In genomic region chr6:3496210-3496609, GRCm38 (mm10) we compare ENCODE assay signal across 10 mouse cellular contexts. TPM values are rescaled to one million over a fixed set of nuclear protein-coding genes. Genes with fewer than 3 reads are reported as not detected.
DNase-seq lines count a peak whose midpoint lies in the region; ATAC-seq lines count a peak whose summit lies in the region.
"Had no signal": no experiment of that assay in that cellular context is flagged by ENCODE, and none has a peak within 500 bp of the region (broad histone marks: within the 10 kb centered on the region; RNA-seq: fewer than 3 reads in every experiment).

No protein-coding gene starts in this region.

- no peak overlapping the region for H3K9ac ChIP-seq in neural tube, embryonic 15.5 days (replicated peaks)
- H3K9ac ChIP-seq: midbrain, embryonic 12.5 days had no signal

- H3K9me3 ChIP-seq in neural tube, embryonic 15.5 days (replicated peaks), result no peaks in the 10 kb centered on the region
- H3K9me3 ChIP-seq: midbrain, embryonic 12.5 days had no signal

- WGBS in neural tube, embryonic 15.5 days, result 7% methylated on average over 2 of the region's 2 CpGs

- intact Hi-C loops in left cerebral cortex, postnatal 14 days (cut with DNase I), result loop anchor here (5.0 kb wide), 1 partner anchor 49 kb away; no protein-coding TSS in a partner anchor
- intact Hi-C loops in left cerebral cortex, postnatal 4 days (cut with DNase I), result no loop called here

- H3K36me3 ChIP-seq in neural tube, embryonic 15.5 days, result no peaks in the 10 kb centered on the region
- H3K36me3 ChIP-seq: midbrain, embryonic 12.5 days had no signal

- no peaks in the 10 kb centered on the region for H3K27me3 ChIP-seq in neural tube, embryonic 15.5 days (replicated peaks)
- H3K27me3 ChIP-seq: midbrain, embryonic 12.5 days had no signal

- peak; percentile 72 to 85 for DNase-seq in cerebellum, postnatal 10 days
- DNase-seq in cerebellum, postnatal 36 days, result no peak
- DNase-seq in left cerebral cortex, postnatal 14 days (ENCODE audit: low spot score in 2 of 2), result peak; percentile 70 to 77
- no peak for DNase-seq in left cerebral cortex, postnatal 4 days
- peak; percentile 12 to 43 for DNase-seq in CD8-positive naive resting alpha-beta T cell, adult 2 months (ENCODE audit: low read depth in 2 of 2, low spot score in 2 of 2)
- peak; percentile 85 for DNase-seq in embryo, embryonic 10 days (ENCODE audit: low spot score)
- peak; percentile 11 to 33 for DNase-seq in natural killer cell, adult 2 months (ENCODE audit: low spot score in 2 of 2)

- ATAC-seq in neural tube, embryonic 15.5 days (ENCODE audit: low FRiP score), result no peak

- H3K4me1 ChIP-seq in neural tube, embryonic 15.5 days, result peaks cover 15% of the 10 kb centered on the region

- H3K4me3 ChIP-seq in neural tube, embryonic 15.5 days (replicated peaks), result no peak overlapping the region
- H3K4me3 ChIP-seq: midbrain, embryonic 12.5 days had no signal

- no peak overlapping the region for H3K4me2 ChIP-seq in neural tube, embryonic 15.5 days
- H3K4me2 ChIP-seq: midbrain, embryonic 12.5 days had no signal

- no peak overlapping the region for H3K27ac ChIP-seq in neural tube, embryonic 15.5 days (replicated peaks)
- H3K27ac ChIP-seq: midbrain, embryonic 12.5 days had no signal

RNA-seq across cellular contexts. Expression of gene Hepacam2, which starts 1.9 kb away (rescaled TPM):
- total RNA-seq in left cerebral cortex, postnatal 14 days (2021), result under 1 TPM; 0.44 to 0.61 TPM
- total RNA-seq in left cerebral cortex, postnatal 4 days (2021), result under 1 TPM; 0.77 to 0.80 TPM
- polyA plus RNA-seq in neural tube, embryonic 15.5 days (2015; fragmentation: Nextera tagmentation; extraction: Ambion mirVana), result 1.00 and 2.3 TPM in 2 replicates
- total RNA-seq: hematopoietic stem cell, adult 5-6 weeks had no signal

RNA-seq across cellular contexts. Expression of gene Vps50, which starts 2.0 kb away (rescaled TPM):
- total RNA-seq in left cerebral cortex, postnatal 14 days (2021), result 10 to 100 TPM; 55.0 to 55.4 TPM
- total RNA-seq in left cerebral cortex, postnatal 4 days (2021), result 10 to 100 TPM; 61.2 to 61.5 TPM
- 48.4 and 55.1 TPM in 2 replicates for polyA plus RNA-seq in neural tube, embryonic 15.5 days (2015; fragmentation: Nextera tagmentation; extraction: Ambion mirVana)

Comparison
In these comparisons a context has a peak if more than half of its experiments do, and no peak if none do; other contexts are left out.
1. DNase-seq: peak in cerebellum, postnatal 10 days (2 of 2), left cerebral cortex, postnatal 14 days (2 of 2), CD8-positive naive resting alpha-beta T cell, adult 2 months (2 of 2), embryo, embryonic 10 days (single experiment) and natural killer cell, adult 2 months (2 of 2); none in cerebellum, postnatal 36 days (0 of 2) and left cerebral cortex, postnatal 4 days (single experiment).